Mouse (Mus musculus): ENCODE results near the gene Tmem163. TPM values are rescaled to one million over a fixed set of nuclear protein-coding genes. Genes with fewer than 3 reads are reported as not detected.

Gene Tmem163
- polyA plus RNA-seq, 1 experiment from 2014 or later, result 2.1 TPM

DNA sequence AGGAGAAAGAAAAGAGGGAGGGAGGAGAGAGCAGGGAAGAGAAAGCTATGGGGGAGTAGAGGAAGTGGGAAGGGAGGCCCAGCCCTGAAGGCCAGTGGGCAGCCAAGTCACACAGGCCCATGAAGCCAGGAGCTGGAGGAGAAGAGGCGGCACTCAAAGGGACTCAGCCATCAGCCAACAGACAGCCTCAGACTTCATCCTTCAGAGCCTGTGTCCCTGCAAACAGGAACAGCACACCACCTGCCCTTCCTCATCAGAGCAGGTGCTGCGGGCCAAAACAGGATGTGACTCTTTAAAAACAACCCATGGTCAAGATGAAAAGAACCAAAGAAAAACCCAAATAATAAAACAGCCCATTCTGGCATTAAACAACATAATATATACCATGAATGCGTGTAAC, 165.7 kb downstream of the Tmem163 start:
- ATAC-seq (ENCODE audit: insufficient read depth) (no peak), DNase-seq (no peak)
- Histone ChIP-seq H3K9ac (no peak overlapping the region), H3K27me3 (ENCODE audit: insufficient read depth, low read length) (no peaks in the 10 kb centered on the region), H3K4me3 (ENCODE audit: low read depth, low read length) (no peak overlapping the region), H3K4me2 (no peak overlapping the region), H3K27ac (ENCODE audit: low read depth) (no peak overlapping the region), H3K36me3 (ENCODE audit: insufficient read depth) (no peaks in the 10 kb centered on the region), H3K4me1 (ENCODE audit: insufficient read depth) (no peaks in the 10 kb centered on the region), H3K9me3 (ENCODE audit: low read depth, low read length) (no peaks in the 10 kb centered on the region)
- 84% methylated on average over 3 of the region's 3 CpGs for WGBS
- no peak for TF ChIP-seq CTCF (IDR thresholded peaks at IDR 0.05; ENCODE audit: low read depth)

DNA sequence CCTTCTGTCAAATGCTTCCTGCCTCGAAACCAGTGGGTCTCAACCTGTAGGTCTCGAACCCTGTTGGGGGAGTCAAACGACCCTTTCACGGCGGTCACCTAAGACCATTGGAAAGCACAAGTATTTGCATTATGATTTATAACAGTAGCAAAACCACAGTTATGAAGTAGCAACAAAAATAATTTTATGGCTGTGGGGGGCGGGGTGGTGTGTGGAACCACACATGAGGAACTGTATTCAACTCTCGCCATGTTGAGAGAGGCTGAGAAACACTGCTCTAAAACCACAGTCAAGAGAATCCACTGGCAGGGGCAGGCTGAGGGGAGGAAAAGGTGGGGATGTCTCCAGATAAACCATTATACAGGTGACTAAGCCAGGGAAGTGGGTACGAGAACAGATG, 166.2 kb downstream of the Tmem163 start:
- no peaks in the 10 kb centered on the region for H3K4me1 ChIP-seq (ENCODE audit: insufficient read depth)
- no peaks in the 10 kb centered on the region for H3K27me3 ChIP-seq (ENCODE audit: insufficient read depth, low read length)
- H3K36me3 ChIP-seq (ENCODE audit: insufficient read depth), result no peaks in the 10 kb centered on the region
- no peaks in the 10 kb centered on the region for H3K9me3 ChIP-seq (ENCODE audit: low read depth, low read length)
- H3K4me2 ChIP-seq, result no peak overlapping the region
- ATAC-seq (ENCODE audit: insufficient read depth) (no peak), DNase-seq (no peak)
- no peak overlapping the region for H3K27ac ChIP-seq (ENCODE audit: low read depth)
- no peak overlapping the region for H3K4me3 ChIP-seq (ENCODE audit: low read depth, low read length)
- TF ChIP-seq CTCF (IDR thresholded peaks at IDR 0.05; ENCODE audit: low read depth), result no peak
- WGBS, result 83% methylated on average over 8 of the region's 8 CpGs
- no peak overlapping the region for H3K9ac ChIP-seq

DNA sequence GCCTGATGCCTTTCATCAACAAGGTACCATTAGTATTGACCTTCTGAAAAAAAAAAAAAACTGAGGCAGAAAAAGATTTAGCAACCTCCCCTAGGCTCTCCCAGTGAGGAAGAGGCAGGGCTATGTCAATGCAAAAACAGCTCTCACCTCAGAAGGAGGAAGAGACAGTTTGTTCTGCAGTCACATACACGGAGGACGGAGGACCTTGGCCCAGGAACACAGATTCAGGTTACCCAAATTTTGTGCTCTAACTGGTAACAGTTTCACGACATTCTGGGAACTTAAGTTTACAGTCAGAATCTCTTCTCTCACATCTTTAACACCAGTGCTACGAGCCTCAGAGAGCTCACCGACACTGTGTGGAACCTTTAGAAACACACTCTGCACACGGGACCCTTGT, 166.6 kb downstream of the Tmem163 start:
- Histone ChIP-seq H3K4me1 (ENCODE audit: insufficient read depth) (no peaks in the 10 kb centered on the region), H3K27me3 (ENCODE audit: insufficient read depth, low read length) (no peaks in the 10 kb centered on the region), H3K27ac (ENCODE audit: low read depth) (no peak overlapping the region), H3K4me3 (ENCODE audit: low read depth, low read length) (no peak overlapping the region), H3K9me3 (ENCODE audit: low read depth, low read length) (no peaks in the 10 kb centered on the region), H3K36me3 (ENCODE audit: insufficient read depth) (no peaks in the 10 kb centered on the region), H3K4me2 (no peak overlapping the region), H3K9ac (no peak overlapping the region)
- TF ChIP-seq CTCF (IDR thresholded peaks at IDR 0.05; ENCODE audit: low read depth), result no peak
- DNase-seq (no peak), ATAC-seq (ENCODE audit: insufficient read depth) (no peak)
- 68% methylated on average over 6 of the region's 6 CpGs for WGBS

DNA sequence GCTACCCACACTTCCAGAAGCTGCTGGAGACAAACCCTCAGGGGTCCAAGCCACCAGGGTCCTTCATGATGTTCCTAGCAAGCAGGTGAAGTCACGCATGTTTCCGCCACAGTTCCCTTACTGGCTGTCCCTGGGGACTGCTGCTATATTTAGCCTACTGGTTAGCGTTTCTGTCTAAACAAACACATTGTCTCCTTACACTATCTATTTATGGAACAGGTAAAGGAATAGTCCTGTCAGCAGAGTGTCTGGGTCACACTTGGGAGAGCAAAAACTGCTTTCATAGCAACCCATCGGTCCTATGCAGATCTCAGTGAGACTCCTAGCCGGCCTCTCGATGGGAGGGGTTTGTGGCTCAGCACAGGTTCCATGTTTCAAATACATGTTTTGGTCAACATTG, 168.0 kb downstream of the Tmem163 start:
- 79% methylated on average over 6 of the region's 6 CpGs for WGBS
- Histone ChIP-seq H3K27ac (ENCODE audit: low read depth) (no peak overlapping the region), H3K36me3 (ENCODE audit: insufficient read depth) (no peaks in the 10 kb centered on the region), H3K9me3 (ENCODE audit: low read depth, low read length) (no peaks in the 10 kb centered on the region), H3K4me2 (no peak overlapping the region), H3K9ac (no peak overlapping the region), H3K4me1 (ENCODE audit: insufficient read depth) (no peaks in the 10 kb centered on the region), H3K4me3 (ENCODE audit: low read depth, low read length) (no peak overlapping the region), H3K27me3 (ENCODE audit: insufficient read depth, low read length) (no peaks in the 10 kb centered on the region)
- no peak for ATAC-seq (ENCODE audit: insufficient read depth)
- DNase-seq, result no peak
- TF ChIP-seq CTCF (IDR thresholded peaks at IDR 0.05; ENCODE audit: low read depth), result no peak

DNA sequence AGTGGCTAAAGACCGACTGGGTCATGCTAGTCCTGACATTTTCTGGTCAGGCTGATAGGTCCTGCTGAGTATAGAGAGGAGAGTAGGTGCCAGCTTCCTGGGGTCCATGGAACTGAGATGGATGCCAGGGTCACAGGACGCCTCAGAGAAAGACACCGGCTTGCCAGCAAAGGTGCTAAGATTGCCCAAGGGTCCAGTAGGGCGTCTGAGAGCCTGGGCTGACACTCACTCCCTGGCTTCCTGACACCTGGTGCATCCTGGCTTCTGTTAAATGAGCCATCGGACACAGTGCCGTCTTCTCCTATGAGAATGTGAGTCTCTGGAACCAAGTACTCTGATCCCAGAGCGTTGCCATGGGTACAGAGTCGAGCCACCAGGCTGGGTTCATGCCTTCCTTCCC, 170.4 kb downstream of the Tmem163 start:
- no peaks in the 10 kb centered on the region for H3K4me1 ChIP-seq (ENCODE audit: insufficient read depth)
- no peak overlapping the region for H3K4me3 ChIP-seq (ENCODE audit: low read depth, low read length)
- no peak for TF ChIP-seq CTCF (IDR thresholded peaks at IDR 0.05; ENCODE audit: low read depth)
- ATAC-seq (ENCODE audit: insufficient read depth), result no peak
- no peaks in the 10 kb centered on the region for H3K27me3 ChIP-seq (ENCODE audit: insufficient read depth, low read length)
- no peak overlapping the region for H3K27ac ChIP-seq (ENCODE audit: low read depth)
- DNase-seq, result no peak
- no peak overlapping the region for H3K4me2 ChIP-seq
- no peaks in the 10 kb centered on the region for H3K9me3 ChIP-seq (ENCODE audit: low read depth, low read length)
- H3K9ac ChIP-seq, result no peak overlapping the region
- WGBS, result 75% methylated on average over 8 of the region's 8 CpGs
- no peaks in the 10 kb centered on the region for H3K36me3 ChIP-seq (ENCODE audit: insufficient read depth)

DNA sequence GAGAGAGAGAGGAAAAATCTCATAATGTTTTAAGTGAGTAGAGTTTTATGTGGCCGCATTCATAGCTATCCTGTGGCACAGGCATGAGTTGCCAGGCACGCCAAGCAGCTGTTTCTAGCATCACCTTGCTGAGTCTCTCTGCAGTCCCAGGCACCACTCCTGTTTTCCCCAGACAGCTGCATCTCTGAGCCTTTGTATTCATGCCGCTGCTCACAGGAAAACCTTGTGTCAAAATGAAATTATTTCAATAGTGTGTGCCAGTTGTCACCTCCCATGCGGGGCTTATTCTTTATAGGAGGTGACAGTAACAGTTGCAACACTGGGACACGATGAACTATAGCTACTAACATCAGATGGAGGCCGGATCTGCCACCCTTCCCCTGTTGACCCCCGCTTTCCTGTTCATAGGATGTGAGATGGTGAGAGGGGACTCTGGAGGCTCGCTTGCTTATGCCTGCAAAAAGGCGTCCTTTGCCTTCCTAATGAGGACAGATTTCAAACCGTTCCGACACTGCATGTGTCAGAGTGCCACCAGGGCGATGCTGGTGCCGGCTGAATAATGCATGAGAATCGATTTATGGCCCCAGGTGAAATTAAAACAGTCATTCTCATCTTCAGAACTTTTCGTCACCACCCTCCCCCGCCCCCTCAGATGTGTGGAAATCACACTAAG, 171.1 kb downstream of the Tmem163 start:
- no peak overlapping the region for H3K27ac ChIP-seq (ENCODE audit: low read depth)
- DNase-seq, result no peak
- H3K9me3 ChIP-seq (ENCODE audit: low read depth, low read length), result no peaks in the 10 kb centered on the region
- no peaks in the 10 kb centered on the region for H3K4me1 ChIP-seq (ENCODE audit: insufficient read depth)
- WGBS, result 73% methylated on average over 16 of the region's 16 CpGs
- H3K27me3 ChIP-seq (ENCODE audit: insufficient read depth, low read length), result no peaks in the 10 kb centered on the region
- no peak overlapping the region for H3K4me3 ChIP-seq (ENCODE audit: low read depth, low read length)
- TF ChIP-seq CTCF (IDR thresholded peaks at IDR 0.05; ENCODE audit: low read depth), result no peak
- no peak overlapping the region for H3K9ac ChIP-seq
- H3K4me2 ChIP-seq, result no peak overlapping the region
- ATAC-seq (ENCODE audit: insufficient read depth), result no peak
- no peaks in the 10 kb centered on the region for H3K36me3 ChIP-seq (ENCODE audit: insufficient read depth)

DNA sequence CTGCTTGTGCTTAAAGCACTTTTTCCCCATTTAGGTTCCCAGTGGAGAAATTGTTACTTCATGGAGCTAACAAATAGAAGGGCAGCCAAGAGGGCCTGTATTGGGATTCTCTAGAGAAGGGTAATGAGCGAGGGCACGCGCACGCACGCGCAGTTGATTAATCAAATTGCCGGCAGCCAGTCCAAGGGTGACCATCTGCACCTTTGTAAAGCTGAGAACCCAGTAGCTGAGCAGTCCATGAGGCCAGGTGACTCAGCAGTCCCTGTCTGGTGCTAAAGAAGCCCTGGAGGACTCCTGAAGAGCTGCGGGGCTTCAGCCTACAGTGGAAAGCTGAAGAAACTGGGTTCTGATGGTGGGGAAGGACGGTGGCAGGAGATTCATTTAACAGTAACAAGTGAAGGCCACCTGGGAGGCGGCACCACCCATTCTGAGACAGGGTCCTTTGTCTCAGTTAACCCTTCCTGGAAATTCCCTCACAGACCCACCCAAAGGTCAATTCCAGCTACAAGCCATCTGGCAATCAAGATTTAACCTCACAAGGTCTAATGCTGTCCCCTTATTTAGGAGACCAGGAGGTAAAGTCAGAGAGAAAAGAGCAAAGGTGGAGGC, 172.2 kb downstream of the Tmem163 start:
- 78% methylated on average over 10 of the region's 10 CpGs for WGBS
- no peaks in the 10 kb centered on the region for H3K4me1 ChIP-seq (ENCODE audit: insufficient read depth)
- no peak overlapping the region for H3K4me3 ChIP-seq (ENCODE audit: low read depth, low read length)
- no peak overlapping the region for H3K27ac ChIP-seq (ENCODE audit: low read depth)
- no peaks in the 10 kb centered on the region for H3K27me3 ChIP-seq (ENCODE audit: insufficient read depth, low read length)
- ATAC-seq (ENCODE audit: insufficient read depth) (no peak), DNase-seq (no peak)
- H3K4me2 ChIP-seq, result no peak overlapping the region
- no peak for TF ChIP-seq CTCF (IDR thresholded peaks at IDR 0.05; ENCODE audit: low read depth)
- H3K36me3 ChIP-seq (ENCODE audit: insufficient read depth), result no peaks in the 10 kb centered on the region
- no peak overlapping the region for H3K9ac ChIP-seq
- no peaks in the 10 kb centered on the region for H3K9me3 ChIP-seq (ENCODE audit: low read depth, low read length)
